Mouse (Mus musculus): Measurements from ENCODE around the gene Rab3d. TPM values are rescaled to one million over a fixed set of nuclear protein-coding genes. Genes with fewer than 3 reads are reported as not detected.

Rab3d gene
- polyA plus RNA-seq, 1 experiment from 2014 or later, result 5.6 TPM

Other genes starting within 250 kb of the Rab3d start
- 11.1 and 16.0 TPM in 2 replicates for gene Ldlr, start 194.7 kb downstream of the Rab3d start, polyA plus RNA-seq (2014; fragmentation: Nextera tagmentation; extraction: Ambion mirVana)
- 90.5 and 103 TPM in 2 replicates for gene Spc24, start 157.9 kb downstream of the Rab3d start, polyA plus RNA-seq (2014; fragmentation: Nextera tagmentation; extraction: Ambion mirVana)
- gene Kank2, start 119.4 kb downstream of the Rab3d start, polyA plus RNA-seq (2014; fragmentation: Nextera tagmentation; extraction: Ambion mirVana), result 8.9 and 9.0 TPM in 2 replicates
- 1.1 and 1.9 TPM in 2 replicates for gene Angptl8, start 82.7 kb downstream of the Rab3d start, polyA plus RNA-seq (2014; fragmentation: Nextera tagmentation; extraction: Ambion mirVana)
- 43.9 and 50.1 TPM in 2 replicates for gene Dock6, start 65.6 kb downstream of the Rab3d start, polyA plus RNA-seq (2014; fragmentation: Nextera tagmentation; extraction: Ambion mirVana)
- 2.3 and 3.3 TPM in 2 replicates for gene Ccdc159, start 9.3 kb upstream of the Rab3d start, polyA plus RNA-seq (2014; fragmentation: Nextera tagmentation; extraction: Ambion mirVana)
- gene Tmem205, start 9.4 kb upstream of the Rab3d start, polyA plus RNA-seq (2014; fragmentation: Nextera tagmentation; extraction: Ambion mirVana), result 39.0 and 45.1 TPM in 2 replicates
- gene Plppr2, start 18.8 kb upstream of the Rab3d start, polyA plus RNA-seq (2014; fragmentation: Nextera tagmentation; extraction: Ambion mirVana), result 5.3 and 5.5 TPM in 2 replicates
- gene Swsap1, start 37.6 kb upstream of the Rab3d start, polyA plus RNA-seq (2014; fragmentation: Nextera tagmentation; extraction: Ambion mirVana), result 9.0 and 13.1 TPM in 2 replicates
- gene Epor, start 45.3 kb upstream of the Rab3d start, polyA plus RNA-seq (2014; fragmentation: Nextera tagmentation; extraction: Ambion mirVana), result 15.4 and 22.8 TPM in 2 replicates
- 0.74 and 1.1 TPM in 2 replicates for gene Rgl3, start 71.3 kb upstream of the Rab3d start, polyA plus RNA-seq (2014; fragmentation: Nextera tagmentation; extraction: Ambion mirVana)
- not detected in 2 replicates for gene Ccdc151, start 84.4 kb upstream of the Rab3d start, polyA plus RNA-seq (2014; fragmentation: Nextera tagmentation; extraction: Ambion mirVana)
- gene Prkcsh, start 84.6 kb upstream of the Rab3d start, polyA plus RNA-seq (2014; fragmentation: Nextera tagmentation; extraction: Ambion mirVana), result 72.2 and 77.8 TPM in 2 replicates
- 0.27 and 0.37 TPM in 2 replicates for gene Elavl3, start 133.8 kb upstream of the Rab3d start, polyA plus RNA-seq (2014; fragmentation: Nextera tagmentation; extraction: Ambion mirVana)
- not detected in 2 replicates for gene Gm49318, start 153.1 kb upstream of the Rab3d start, polyA plus RNA-seq (2014; fragmentation: Nextera tagmentation; extraction: Ambion mirVana)
- 5.5 and 6.7 TPM in 2 replicates for gene Zfp653, start 153.2 kb upstream of the Rab3d start, polyA plus RNA-seq (2014; fragmentation: Nextera tagmentation; extraction: Ambion mirVana)
- 48.4 and 50.6 TPM in 2 replicates for gene Ecsit, start 167.2 kb upstream of the Rab3d start, polyA plus RNA-seq (2014; fragmentation: Nextera tagmentation; extraction: Ambion mirVana)
- gene Cnn1, start 181.0 kb upstream of the Rab3d start, polyA plus RNA-seq (2014; fragmentation: Nextera tagmentation; extraction: Ambion mirVana), result 388 and 445 TPM in 2 replicates
- 132 and 134 TPM in 2 replicates for gene Elof1, start 199.0 kb upstream of the Rab3d start, polyA plus RNA-seq (2014; fragmentation: Nextera tagmentation; extraction: Ambion mirVana)
- 51.6 and 68.9 TPM in 2 replicates for gene Acp5, start 217.5 kb upstream of the Rab3d start, polyA plus RNA-seq (2014; fragmentation: Nextera tagmentation; extraction: Ambion mirVana)
- gene Pigyl, start 238.7 kb upstream of the Rab3d start, polyA plus RNA-seq (2014; fragmentation: Nextera tagmentation; extraction: Ambion mirVana), result 47.0 and 47.8 TPM in 2 replicates

Data from heart, embryonic 11.5 days (tissue).